Mouse (Mus musculus) hindbrain, embryonic 13.5 days (tissue): ENCODE results near the gene Psme1. TPM values are rescaled to one million over a fixed set of nuclear protein-coding genes. Genes with fewer than 3 reads are reported as not detected.
A peak's percentile ranks its signal among the peaks of the same experiment; 100 is the strongest.

Experiments used
- ATAC-seq: fragments of 200-750 bp; cut with Nextera tagmentation; 2 replicates; pipeline ENCODE4 v1.8.0; 2017; ENCODE audit warnings: moderate TSS enrichment; ENCODE audit not compliant: low FRiP score
- H3K27ac ChIP-seq: fragments of 300-500 bp; sonication (generic); 2 replicates; pipeline ENCODE4 v1.5.1; 2015; ENCODE audit warnings: inconsistent platforms, mild to moderate bottlenecking, moderate library complexity
- H3K27me3 ChIP-seq: fragments of 300-500 bp; sonication (generic); 2 replicates; pipeline ENCODE4 v1.6.1; 2015; ENCODE audit warnings: mild to moderate bottlenecking, inconsistent platforms
- H3K36me3 ChIP-seq: fragments of 300-500 bp; sonication (generic); 2 replicates; pipeline ENCODE4 v1.6.1; 2015; ENCODE audit warnings: mild to moderate bottlenecking, inconsistent platforms
- H3K4me1 ChIP-seq: fragments of 300-500 bp; sonication (generic); replicated peaks from 2 replicates; pipeline ENCODE4 v1.6.1; 2015; ENCODE audit warnings: inconsistent platforms
- H3K4me2 ChIP-seq: fragments of 300-500 bp; sonication (generic); 2 replicates; pipeline ENCODE4 v1.6.1; 2015; ENCODE audit warnings: inconsistent platforms, mild to moderate bottlenecking, moderate library complexity
- H3K4me3 ChIP-seq: fragments of 300-500 bp; sonication (generic); 2 replicates; pipeline ENCODE4 v1.5.1; 2015; ENCODE audit warnings: mild to moderate bottlenecking, inconsistent platforms
- H3K9ac ChIP-seq: fragments of 300-500 bp; sonication (generic); 2 replicates; pipeline ENCODE4 v1.6.1; 2015; ENCODE audit warnings: mild to moderate bottlenecking, inconsistent platforms
- H3K9me3 ChIP-seq: fragments of 300-500 bp; sonication (generic); 2 replicates; pipeline ENCODE4 v1.6.1; 2016; ENCODE audit warnings: inconsistent platforms
- WGBS: fragments of 180-500 bp; shearing (Covaris S2); methylation state at CpG from one replicate; pipeline ENCODE4 v1.1.7; 2015; 5-methylcytosine and 5-hydroxymethylcytosine counted together
- polyA plus RNA-seq: library from polyadenylated mRNA; unstranded; fragments of >200 nt; fragmentation: Nextera tagmentation; extraction: Ambion mirVana; gene quantifications from 2 replicates; pipeline ENCODE4 v1.2.1, GENCODE M21; 2015

Gene Psme1
- polyA plus RNA-seq, 1 experiment from 2014 or later, result 188 TPM

DNA sequence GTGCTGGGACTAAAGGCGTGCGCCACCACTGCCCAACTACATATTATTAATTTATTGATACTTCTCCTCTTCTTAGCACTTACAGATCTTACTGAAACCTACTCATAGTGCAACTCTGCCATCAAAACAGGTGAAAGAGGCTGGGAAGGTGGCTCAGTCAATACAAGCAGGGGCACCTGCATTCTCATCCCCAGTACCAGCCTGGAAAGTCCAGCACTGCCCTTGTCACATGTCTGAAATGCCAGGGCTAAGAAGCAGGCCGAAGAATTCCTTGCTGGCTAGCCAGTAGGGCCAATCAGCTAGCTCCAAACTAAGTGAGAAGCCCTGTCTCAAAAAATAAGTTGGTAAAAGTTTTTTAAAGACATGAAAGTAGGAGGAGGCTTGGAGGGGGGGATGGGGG, 20.3 kb upstream of the Psme1 start:
- Histone ChIP-seq H3K4me3 (no peak overlapping the region), H3K9me3 (no peaks in the 10 kb centered on the region), H3K27ac (no peak overlapping the region), H3K4me1 (peaks cover 19% of the 10 kb centered on the region), H3K4me2 (no peak overlapping the region), H3K36me3 (no peaks in the 10 kb centered on the region), H3K27me3 (no peaks in the 10 kb centered on the region), H3K9ac (no peak overlapping the region; the same call in 1 of the 2 replicates)
- ATAC-seq, result no peak
- 93% methylated on average over 3 of the region's 3 CpGs for WGBS

DNA sequence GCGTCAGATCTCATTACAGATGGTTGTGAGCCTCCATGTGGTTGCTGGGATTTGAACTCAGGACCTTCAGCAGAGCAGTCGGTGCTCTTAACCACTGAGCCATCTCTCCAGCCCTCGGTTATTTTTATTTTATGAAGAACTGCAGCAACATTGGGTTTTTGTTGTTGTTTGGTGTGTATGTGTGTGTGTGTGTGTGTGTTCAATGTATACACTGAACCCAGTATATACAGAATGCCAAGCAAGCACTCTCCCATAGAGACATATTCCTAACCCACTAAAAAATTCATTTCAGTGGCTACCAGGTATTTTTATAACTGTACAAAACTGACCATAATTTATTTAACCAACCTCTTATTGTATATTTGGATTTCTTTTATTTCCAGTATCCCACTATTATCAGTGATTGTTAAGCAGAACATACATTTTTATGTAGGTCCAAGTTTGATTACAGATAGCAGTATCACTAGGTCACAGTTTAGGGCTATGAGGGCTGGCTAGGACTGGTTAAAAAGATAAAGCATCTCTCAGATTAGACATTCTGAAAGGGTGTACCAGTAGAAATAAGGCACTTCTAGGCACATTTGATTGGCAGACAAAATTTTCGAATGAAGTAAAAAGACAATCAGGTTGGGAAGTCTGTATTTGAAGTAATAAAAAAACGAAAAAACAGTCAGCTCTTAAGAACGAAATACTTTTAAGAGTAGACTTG, 19.0 kb upstream of the Psme1 start:
- Histone ChIP-seq H3K27ac (no peak overlapping the region), H3K4me2 (peak overlapping the region; percentile 66), H3K4me3 (peak overlapping the region; percentile 64), H3K4me1 (peaks cover 19% of the 10 kb centered on the region), H3K9ac (peak overlapping the region; percentile 87; the same call in 1 of the 2 replicates), H3K36me3 (peaks cover 9% of the 10 kb centered on the region), H3K27me3 (no peaks in the 10 kb centered on the region), H3K9me3 (no peaks in the 10 kb centered on the region)
- WGBS, result 59% methylated on average over 6 of the region's 6 CpGs
- ATAC-seq, result no peak

DNA sequence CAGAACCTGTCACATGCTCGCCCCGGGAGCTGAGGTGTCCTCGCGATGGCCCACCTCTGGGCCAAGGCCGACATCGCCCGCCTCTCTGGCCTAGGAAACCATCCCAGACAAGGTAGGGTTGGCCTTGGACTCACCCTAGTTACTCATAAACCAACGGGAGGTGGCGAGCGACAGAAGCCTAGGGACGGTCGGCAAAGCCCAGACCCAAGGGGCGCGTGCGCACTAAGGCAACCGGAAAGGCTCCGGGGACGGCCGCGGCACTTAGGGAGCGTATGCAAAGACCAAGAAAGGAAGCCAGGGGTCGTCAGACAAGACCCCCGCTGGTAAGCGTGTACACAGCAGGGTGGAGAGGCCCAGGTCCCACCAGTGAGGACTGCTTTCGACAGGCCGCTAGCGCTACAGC, 18.1 kb upstream of the Psme1 start, which contains the start of gene Dcaf11:
Dcaf11 (plus strand) TSS at position 208 of the 403 bp plus-strand sequence.
- ATAC-seq, result peak; percentile 80
- WGBS, result 0% methylated on average over 27 of the region's 27 CpGs
- Histone ChIP-seq H3K4me1 (peaks cover 19% of the 10 kb centered on the region), H3K9ac (peak within 1 kb of the TSS; percentile 87), H3K27ac (peak within 1 kb of the TSS; percentile 99), H3K27me3 (no peaks in the 10 kb centered on the region), H3K36me3 (peaks cover 18% of the 10 kb centered on the region), H3K4me2 (peak within 1 kb of the TSS; percentile 82), H3K4me3 (peak within 1 kb of the TSS; percentile 64), H3K9me3 (no peaks in the 10 kb centered on the region)

DNA sequence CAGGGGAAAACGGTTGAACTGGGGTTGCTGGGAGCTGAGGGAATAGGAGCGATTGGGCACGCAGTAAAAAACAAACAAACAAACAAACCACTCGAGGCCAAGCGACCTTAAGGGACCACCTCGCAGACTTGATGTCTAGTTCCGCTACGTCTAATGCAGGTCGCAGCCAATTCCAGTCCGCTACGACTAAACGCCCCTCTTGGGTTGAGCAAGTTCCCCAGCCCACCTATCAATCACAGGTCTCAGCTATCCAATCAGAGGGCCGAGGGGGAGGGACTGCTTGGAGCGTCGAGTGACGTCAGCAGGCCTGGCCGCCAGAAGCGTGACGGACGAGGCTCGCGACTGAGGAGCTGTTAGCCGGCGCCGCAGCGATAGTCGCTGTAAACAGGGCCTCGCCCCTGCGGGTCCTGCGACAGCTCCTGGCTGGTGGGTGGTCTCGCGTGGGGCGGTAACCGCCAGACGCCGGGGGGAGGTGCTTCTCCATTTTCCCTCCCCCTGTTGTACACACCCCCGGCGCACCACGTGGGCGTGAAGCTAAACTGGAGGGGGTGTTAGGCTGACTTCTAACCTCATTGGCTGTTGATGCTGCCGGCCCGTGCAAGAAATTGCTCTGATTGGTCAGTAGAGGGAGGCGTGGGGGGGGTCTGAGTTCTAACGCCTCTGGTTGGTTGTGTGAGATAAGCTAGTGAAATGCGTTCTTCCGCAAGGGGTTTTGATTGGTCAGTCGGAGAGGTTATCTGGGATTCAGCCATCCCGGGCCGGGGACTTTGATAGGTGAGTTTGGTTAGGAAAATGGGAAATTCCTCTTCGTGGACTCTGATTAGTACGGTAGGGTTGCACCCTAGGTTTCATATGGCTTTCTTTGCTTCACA, 17.5 kb upstream of the Psme1 start, which contains the start of gene A730061H03Rik:
A730061H03Rik (minus strand) TSS at position 205 of the 872 bp plus-strand sequence.
- Histone ChIP-seq H3K9ac (peak within 1 kb of the TSS; percentile 87), H3K36me3 (peaks cover 25% of the 10 kb centered on the region), H3K27me3 (no peaks in the 10 kb centered on the region), H3K4me1 (peaks cover 19% of the 10 kb centered on the region), H3K4me3 (peak within 1 kb of the TSS; percentile 64), H3K4me2 (peak within 1 kb of the TSS; percentile 82), H3K27ac (peak within 1 kb of the TSS; percentile 99), H3K9me3 (no peaks in the 10 kb centered on the region)
- WGBS, result under 1% methylated on average over 51 of the region's 51 CpGs
- ATAC-seq, result peak; percentile 99

DNA sequence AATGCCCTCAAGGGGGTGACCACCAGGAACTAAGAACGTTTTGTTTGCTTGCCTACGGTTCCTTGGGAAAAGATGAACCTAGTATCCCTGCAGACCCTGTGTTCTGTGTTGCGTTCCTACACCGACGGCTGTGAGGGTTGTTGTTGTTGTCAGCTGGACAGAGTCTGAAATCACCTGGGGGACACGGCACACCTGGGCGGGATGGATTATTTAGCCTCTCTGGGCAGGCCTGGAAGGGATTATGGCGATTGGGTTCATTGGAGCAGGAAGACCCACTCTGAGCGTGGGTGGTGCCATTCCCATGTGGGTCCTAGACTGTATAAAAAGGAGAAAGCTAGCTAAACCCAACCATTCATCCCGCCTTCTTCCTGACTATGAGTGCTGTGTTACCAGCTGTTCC, 16.1 kb upstream of the Psme1 start:
- ATAC-seq, result no peak
- Histone ChIP-seq H3K4me1 (peaks cover 19% of the 10 kb centered on the region), H3K9ac (peak overlapping the region; percentile 36; the same call in 1 of the 2 replicates), H3K36me3 (peaks cover 39% of the 10 kb centered on the region), H3K4me3 (peak overlapping the region; percentile 64; the same call in 1 of the 2 replicates), H3K9me3 (no peaks in the 10 kb centered on the region), H3K27me3 (no peaks in the 10 kb centered on the region), H3K4me2 (peak overlapping the region; percentile 82), H3K27ac (no peak overlapping the region)
- 89% methylated on average over 10 of the region's 10 CpGs for WGBS

DNA sequence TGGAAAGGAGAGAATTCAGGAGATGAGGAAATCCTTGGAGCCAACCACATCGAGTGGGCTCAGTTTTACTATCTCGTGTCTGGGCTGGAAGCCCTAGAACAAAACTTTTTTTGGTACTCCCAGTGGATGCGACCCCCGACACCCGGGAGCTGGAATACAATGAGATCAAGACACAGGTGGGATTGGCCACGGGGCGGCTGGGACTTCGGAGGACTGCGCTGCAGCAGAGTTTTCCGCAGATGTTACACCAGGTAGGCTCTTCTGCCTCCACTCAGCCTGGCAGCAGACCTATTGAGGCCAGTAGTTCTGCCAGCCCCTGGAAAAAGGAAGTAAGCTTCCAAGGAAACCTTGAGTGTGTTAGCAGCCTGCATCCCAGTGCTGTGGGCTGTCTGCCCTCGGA, 14.7 kb upstream of the Psme1 start:
- Histone ChIP-seq H3K36me3 (peaks cover 53% of the 10 kb centered on the region), H3K27ac (no peak overlapping the region), H3K4me1 (peaks cover 19% of the 10 kb centered on the region), H3K4me3 (no peak overlapping the region), H3K9me3 (no peaks in the 10 kb centered on the region), H3K27me3 (no peaks in the 10 kb centered on the region), H3K9ac (0 out of 2 replicates have a peak overlapping the region, but pooled peaks have one; percentile 39), H3K4me2 (no peak overlapping the region)
- ATAC-seq, result no peak
- WGBS, result 90% methylated on average over 11 of the region's 11 CpGs

DNA sequence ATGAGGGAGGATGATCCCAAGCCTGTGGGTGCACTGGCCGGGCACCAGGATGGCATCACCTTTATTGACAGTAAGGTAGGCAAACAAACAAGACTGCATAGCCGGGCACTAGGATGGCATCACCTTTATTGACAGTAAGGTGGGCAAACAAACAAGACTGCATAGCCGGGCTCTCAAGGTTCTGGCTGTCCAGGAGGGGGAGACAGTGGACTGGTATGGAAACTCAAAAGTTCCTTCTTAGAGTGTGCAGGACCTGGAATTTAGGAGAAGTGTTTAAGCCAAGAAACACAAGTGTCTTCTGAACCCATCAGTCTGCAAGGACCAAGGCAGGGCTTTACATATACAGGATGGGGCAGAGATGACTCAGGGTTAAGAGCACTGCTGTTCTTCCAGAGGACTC, 12.2 kb upstream of the Psme1 start:
- no peaks in the 10 kb centered on the region for H3K27me3 ChIP-seq
- 90% methylated on average over 3 of the region's 3 CpGs for WGBS
- H3K9ac ChIP-seq, result no peak overlapping the region
- H3K4me1 ChIP-seq, result peaks cover 15% of the 10 kb centered on the region
- H3K36me3 ChIP-seq, result peaks cover 78% of the 10 kb centered on the region
- H3K4me2 ChIP-seq, result no peak overlapping the region
- H3K4me3 ChIP-seq, result no peak overlapping the region
- no peak for ATAC-seq
- H3K27ac ChIP-seq, result no peak overlapping the region
- no peaks in the 10 kb centered on the region for H3K9me3 ChIP-seq

DNA sequence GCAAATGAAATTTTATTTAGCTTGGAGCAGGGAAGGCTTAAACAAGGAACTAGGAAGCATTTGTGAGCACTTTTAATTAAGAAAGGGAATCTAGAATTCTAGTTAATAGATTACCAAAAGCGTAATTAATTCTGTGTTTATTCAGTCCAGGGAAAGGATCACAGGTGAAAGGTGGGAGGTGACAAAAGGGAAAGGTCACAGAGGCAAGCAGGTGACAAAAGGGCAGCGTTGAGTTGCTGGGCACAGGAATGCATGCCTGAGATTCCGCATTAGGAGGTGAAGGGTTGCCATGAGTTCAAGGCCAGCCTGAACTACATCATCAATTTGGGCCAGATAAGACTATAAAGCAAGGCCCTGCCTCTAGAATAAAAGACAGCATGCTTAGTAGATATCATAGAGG, 10.4 kb upstream of the Psme1 start:
- WGBS, result 90% methylated on average over 3 of the region's 3 CpGs

DNA sequence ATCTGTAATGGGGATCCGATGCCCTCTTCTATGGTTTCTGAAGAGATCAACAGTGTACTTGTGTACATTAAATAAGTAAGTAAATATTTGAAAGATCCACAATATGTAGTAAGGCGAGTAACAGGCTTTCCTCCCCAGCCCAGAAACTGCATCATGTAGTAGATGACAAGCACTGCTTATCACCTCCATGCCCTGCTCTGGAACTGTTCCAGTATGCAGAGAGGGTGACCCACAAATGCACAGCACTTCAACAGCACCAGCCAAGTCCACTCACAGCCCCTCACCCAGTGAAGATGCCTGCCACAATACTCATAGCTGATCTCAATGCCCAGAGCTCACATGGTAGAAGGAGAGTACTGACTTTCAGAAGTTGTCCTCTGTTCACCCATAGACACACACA, 7.3 kb upstream of the Psme1 start:
- Histone ChIP-seq H3K27ac (no peak overlapping the region), H3K4me2 (no peak overlapping the region), H3K9ac (no peak overlapping the region), H3K4me3 (no peak overlapping the region), H3K4me1 (0 out of 2 replicates have a peak, but pooled peaks cover 3% of the 10 kb centered on the region), H3K27me3 (no peaks in the 10 kb centered on the region), H3K36me3 (peaks cover 56% of the 10 kb centered on the region), H3K9me3 (no peaks in the 10 kb centered on the region)
- no peak for ATAC-seq
- WGBS, result 91% methylated on average over 2 of the region's 2 CpGs

More for the DNA sequence above, 10.4 kb upstream of the Psme1 start:
- Histone ChIP-seq H3K27ac (no peak overlapping the region), H3K4me1 (no peaks in the 10 kb centered on the region), H3K4me3 (no peak overlapping the region), H3K9me3 (no peaks in the 10 kb centered on the region), H3K9ac (no peak overlapping the region), H3K4me2 (no peak overlapping the region), H3K27me3 (no peaks in the 10 kb centered on the region), H3K36me3 (peaks cover 83% of the 10 kb centered on the region)
- ATAC-seq, result no peak

DNA sequence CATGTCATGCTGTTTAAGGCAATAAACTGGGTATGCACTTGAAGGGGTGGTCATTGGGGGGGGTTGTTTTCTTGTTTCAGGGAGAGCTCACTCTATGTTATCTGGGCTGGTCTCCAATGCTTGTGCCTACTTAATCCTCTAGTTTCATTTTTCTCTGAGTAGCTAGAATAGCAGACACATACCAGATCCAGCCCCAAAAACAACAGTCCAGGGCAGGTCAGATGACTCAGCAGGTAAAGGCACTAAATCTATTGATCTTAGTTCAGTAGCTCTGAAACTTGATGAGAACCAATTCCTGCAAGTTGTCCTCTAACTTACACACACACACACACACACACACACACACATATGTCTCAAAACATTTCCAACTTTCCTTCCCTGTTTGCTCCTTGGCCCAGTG, 6.2 kb upstream of the Psme1 start:
- no peaks in the 10 kb centered on the region for H3K27me3 ChIP-seq
- no peak overlapping the region for H3K27ac ChIP-seq
- no peaks in the 10 kb centered on the region for H3K9me3 ChIP-seq
- H3K4me2 ChIP-seq, result no peak overlapping the region
- H3K36me3 ChIP-seq, result peaks cover 45% of the 10 kb centered on the region
- H3K4me3 ChIP-seq, result no peak overlapping the region
- H3K4me1 ChIP-seq, result 0 out of 2 replicates have a peak, but pooled peaks cover 3% of the 10 kb centered on the region
- no peak for ATAC-seq
- H3K9ac ChIP-seq, result no peak overlapping the region

DNA sequence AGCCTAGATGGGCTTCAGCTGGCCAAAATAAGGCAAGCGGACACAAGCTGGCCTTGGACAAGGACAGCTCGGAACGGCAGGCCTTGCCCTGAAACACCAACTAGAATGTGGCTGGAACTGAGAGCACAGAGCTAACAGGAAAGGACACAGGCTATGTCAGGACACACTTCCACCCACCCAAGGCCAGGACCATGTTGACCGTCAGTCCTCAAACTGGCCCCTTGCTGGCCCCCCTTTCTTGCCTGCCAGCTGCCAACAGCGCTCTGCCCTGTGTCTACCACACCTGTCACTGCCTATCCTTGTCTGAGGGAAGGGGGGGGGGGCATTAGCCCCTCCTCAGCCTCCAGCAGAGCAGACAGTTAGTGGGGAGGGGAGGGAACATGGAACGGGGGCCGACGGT, 2.6 kb upstream of the Psme1 start, which contains the start of gene Fitm1:
Fitm1 (plus strand) TSS at position 316 of the 400 bp plus-strand sequence.
- H3K36me3 ChIP-seq, result peaks cover 15% of the 10 kb centered on the region
- H3K9ac ChIP-seq, result 0 out of 2 replicates have a peak within 1 kb of the TSS, but pooled peaks have one; percentile 0
- H3K27ac ChIP-seq, result no peak within 1 kb of the TSS
- no peaks in the 10 kb centered on the region for H3K9me3 ChIP-seq
- no peak for ATAC-seq
- 88% methylated on average over 8 of the region's 8 CpGs for WGBS
- H3K4me3 ChIP-seq, result no peak within 1 kb of the TSS
- no peaks in the 10 kb centered on the region for H3K27me3 ChIP-seq
- H3K4me1 ChIP-seq, result peaks cover 29% of the 10 kb centered on the region
- H3K4me2 ChIP-seq, result no peak within 1 kb of the TSS

DNA sequence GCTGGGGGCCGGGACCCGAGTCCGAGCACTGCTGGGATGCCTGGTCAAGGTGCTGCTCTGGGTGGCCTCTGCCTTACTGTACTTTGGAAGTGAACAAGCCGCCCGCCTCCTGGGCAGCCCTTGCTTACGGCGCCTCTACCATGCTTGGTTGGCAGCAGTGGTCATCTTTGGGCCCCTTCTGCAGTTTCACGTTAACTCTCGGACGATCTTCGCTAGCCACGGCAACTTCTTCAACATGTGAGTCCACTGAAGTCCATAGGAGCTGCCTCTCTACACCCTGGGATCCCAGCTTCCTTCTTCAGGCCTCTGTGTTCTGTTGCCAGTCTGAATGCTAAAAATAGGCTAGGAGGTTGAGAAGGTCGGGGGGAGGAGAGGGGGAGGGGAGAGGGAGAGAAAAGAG, 2.2 kb upstream of the Psme1 start:
- H3K4me3 ChIP-seq, result no peak overlapping the region
- H3K4me2 ChIP-seq, result no peak overlapping the region
- H3K9me3 ChIP-seq, result no peaks in the 10 kb centered on the region
- peaks cover 29% of the 10 kb centered on the region for H3K4me1 ChIP-seq
- WGBS, result 84% methylated on average over 13 of the region's 13 CpGs
- H3K27ac ChIP-seq, result no peak overlapping the region
- 0 out of 2 replicates have a peak overlapping the region, but pooled peaks have one; percentile 0 for H3K9ac ChIP-seq
- H3K36me3 ChIP-seq, result peaks cover 15% of the 10 kb centered on the region
- no peaks in the 10 kb centered on the region for H3K27me3 ChIP-seq
- no peak for ATAC-seq
